Mouse (Mus musculus): Measurements from ENCODE around the gene Hist1h4m.
"Not testable (repeated sequence)": the region's sequence is repeated elsewhere in the genome, so short reads cannot be mapped to it uniquely, and the experiment has no call there.

Gene Hist1h4m

DNA sequence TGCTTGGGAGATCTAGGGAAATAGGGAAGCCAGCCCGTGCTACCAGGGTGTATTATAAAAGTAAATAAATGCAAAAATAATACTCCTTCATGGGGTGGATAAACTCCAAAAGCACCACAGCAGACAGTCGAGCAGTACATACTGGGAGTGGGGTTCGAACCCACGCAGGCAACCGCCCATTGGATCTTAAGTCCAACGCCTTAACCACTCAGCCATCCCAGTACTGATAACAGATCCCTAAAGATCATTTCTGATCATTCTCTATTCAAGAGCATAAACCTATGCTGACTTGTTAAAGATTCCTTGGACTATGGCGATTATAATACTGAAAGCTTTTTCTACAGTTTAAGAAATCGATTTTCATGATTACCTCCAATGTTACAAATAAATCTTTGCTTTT lies 36.3 kb downstream of the Hist1h4m start:
- no peaks in the 10 kb centered on the region for H3K36me3 ChIP-seq (ENCODE audit: insufficient read depth, low read length)
- no peaks in the 10 kb centered on the region for H3K9me3 ChIP-seq (ENCODE audit: low read length)
- no peak for TF ChIP-seq NANOG (IDR thresholded peaks at IDR 0.05; ENCODE audit: borderline replicate concordance, low read length)
- no peak for TF ChIP-seq CTCF (conservative IDR thresholded peaks at IDR 0.05; ENCODE audit: low read length)
- TF ChIP-seq POU5F1 (IDR thresholded peaks at IDR 0.05; ENCODE audit: borderline replicate concordance, low read length): no peak
- H3K27me3 ChIP-seq (ENCODE audit: insufficient read depth, low read length): no peaks in the 10 kb centered on the region
- H3K4me3 ChIP-seq (replicated peaks; ENCODE audit: low read length): no peak overlapping the region
- peaks cover 26% of the 10 kb centered on the region for H3K4me1 ChIP-seq (replicated peaks; ENCODE audit: low read depth, low read length)

- H3K9me3 ChIP-seq (ENCODE audit: low read length): not testable (repeated sequence)
- H3K4me1 ChIP-seq (replicated peaks; ENCODE audit: low read depth, low read length): peaks cover 47% of the 10 kb centered on the region
- TF ChIP-seq NANOG (IDR thresholded peaks at IDR 0.05; ENCODE audit: borderline replicate concordance, low read length): peak; percentile 51; the same call in 1 of the 2 replicates
Observed at GRCm38 (mm10) chr13:21850696-21851095, 39.1 kb downstream of the Hist1h4m start.

DNA sequence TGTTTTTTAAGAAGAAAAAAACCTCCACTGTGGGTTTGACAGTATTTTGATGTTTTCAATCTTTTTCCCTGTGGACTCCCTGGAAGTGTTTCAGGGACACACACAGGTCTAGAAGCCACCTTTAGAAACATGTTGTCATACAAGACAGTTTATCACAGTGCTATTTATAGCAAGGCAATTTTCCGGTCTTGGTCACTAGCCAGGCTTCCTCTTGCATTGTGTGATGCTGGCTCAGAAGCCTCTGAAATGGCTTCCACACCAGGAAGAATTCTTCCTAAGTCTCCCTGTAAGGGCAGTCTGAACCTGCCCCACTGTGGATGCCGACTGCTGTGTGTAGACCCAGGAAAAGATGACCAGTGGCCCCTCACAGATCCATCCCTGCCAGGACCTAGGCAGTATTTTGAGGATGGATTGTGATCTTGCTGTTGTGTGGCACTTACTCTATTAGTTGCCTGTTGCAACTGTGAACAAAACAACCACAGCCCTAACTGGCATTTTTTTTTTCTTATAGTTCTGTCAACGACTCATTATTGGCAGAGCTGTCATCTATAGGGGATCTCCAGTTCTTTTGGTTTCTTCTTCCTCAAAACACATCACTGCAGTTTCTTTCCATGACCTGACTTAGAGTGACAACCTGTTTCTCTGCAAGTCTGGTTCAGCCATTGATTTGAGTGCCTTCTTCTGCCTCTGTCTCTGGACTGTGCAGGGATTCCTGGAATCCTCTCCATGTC lies 40.8 kb downstream of the Hist1h4m start:
- Histone ChIP-seq H3K27me3 (ENCODE audit: insufficient read depth, low read length) (no peaks in the 10 kb centered on the region), H3K9me3 (ENCODE audit: low read length) (no peaks in the 10 kb centered on the region), H3K36me3 (ENCODE audit: insufficient read depth, low read length) (no peaks in the 10 kb centered on the region), H3K4me3 (replicated peaks; ENCODE audit: low read length) (no peak overlapping the region), H3K4me1 (replicated peaks; ENCODE audit: low read depth, low read length) (peaks cover 59% of the 10 kb centered on the region)
- TF ChIP-seq NANOG (IDR thresholded peaks at IDR 0.05; ENCODE audit: borderline replicate concordance, low read length) (no peak), CTCF (conservative IDR thresholded peaks at IDR 0.05; ENCODE audit: low read length) (no peak), POU5F1 (IDR thresholded peaks at IDR 0.05; ENCODE audit: borderline replicate concordance, low read length) (no peak)

More at GRCm38 (mm10) chr13:21850696-21851095, 39.1 kb downstream of the Hist1h4m start:
- H3K27me3 ChIP-seq (ENCODE audit: insufficient read depth, low read length); H3K36me3 ChIP-seq (ENCODE audit: insufficient read depth, low read length); H3K4me3 ChIP-seq (replicated peaks; ENCODE audit: low read length): not testable (repeated sequence)

- H3K4me3 ChIP-seq (replicated peaks; ENCODE audit: low read length): peak overlapping the region; percentile 89
- no peaks in the 10 kb centered on the region for H3K27me3 ChIP-seq (ENCODE audit: insufficient read depth, low read length)
- peaks cover 82% of the 10 kb centered on the region for H3K4me1 ChIP-seq (replicated peaks; ENCODE audit: low read depth, low read length)
- no peaks in the 10 kb centered on the region for H3K9me3 ChIP-seq (ENCODE audit: low read length)
- no peaks in the 10 kb centered on the region for H3K36me3 ChIP-seq (ENCODE audit: insufficient read depth, low read length)
- no peak for TF ChIP-seq CTCF (conservative IDR thresholded peaks at IDR 0.05; ENCODE audit: low read length)
- no peak for TF ChIP-seq NANOG (IDR thresholded peaks at IDR 0.05; ENCODE audit: borderline replicate concordance, low read length)
- TF ChIP-seq POU5F1 (IDR thresholded peaks at IDR 0.05; ENCODE audit: borderline replicate concordance, low read length): no peak
Observed at GRCm38 (mm10) chr13:21855146-21855545, 43.6 kb downstream of the Hist1h4m start.

DNA sequence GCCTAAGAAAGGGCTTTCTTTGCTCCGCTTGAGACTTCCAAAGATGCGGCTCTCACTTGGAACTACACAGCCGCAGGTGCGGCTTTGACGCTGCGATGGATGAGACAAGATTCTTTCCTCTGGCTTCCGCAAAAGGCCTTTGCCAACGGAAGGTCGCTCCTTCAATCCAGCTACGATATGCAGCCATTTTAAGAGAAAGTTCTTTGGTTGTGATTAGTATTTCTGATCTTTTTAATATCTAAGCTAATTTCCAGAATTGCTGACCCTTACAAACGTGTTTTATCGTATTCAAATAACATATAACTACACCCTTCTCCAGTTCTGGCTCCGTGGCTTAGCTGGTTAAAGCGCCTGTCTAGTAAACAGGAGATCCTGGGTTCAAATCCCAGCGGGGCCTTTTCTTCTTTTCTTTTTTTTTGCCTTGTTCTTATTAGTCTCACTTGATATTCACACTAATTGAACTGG lies 44.2 kb downstream of the Hist1h4m start:
- TF ChIP-seq NANOG (IDR thresholded peaks at IDR 0.05; ENCODE audit: borderline replicate concordance, low read length) (no peak), CTCF (conservative IDR thresholded peaks at IDR 0.05; ENCODE audit: low read length) (no peak), POU5F1 (IDR thresholded peaks at IDR 0.05; ENCODE audit: borderline replicate concordance, low read length) (no peak)
- Histone ChIP-seq H3K4me3 (replicated peaks; ENCODE audit: low read length) (peak overlapping the region; percentile 89), H3K9me3 (ENCODE audit: low read length) (no peaks in the 10 kb centered on the region)

GRCm38 (mm10) chr13:21861608-21862007 lies 50.1 kb downstream of the Hist1h4m start:
- H3K36me3 ChIP-seq (ENCODE audit: insufficient read depth, low read length): no peaks in the 10 kb centered on the region
- H3K4me1 ChIP-seq (replicated peaks; ENCODE audit: low read depth, low read length): peaks cover 87% of the 10 kb centered on the region
- TF ChIP-seq POU5F1 (IDR thresholded peaks at IDR 0.05; ENCODE audit: borderline replicate concordance, low read length): no peak
- no peak for TF ChIP-seq CTCF (conservative IDR thresholded peaks at IDR 0.05; ENCODE audit: low read length)
- TF ChIP-seq NANOG (IDR thresholded peaks at IDR 0.05; ENCODE audit: borderline replicate concordance, low read length): no peak
- no peaks in the 10 kb centered on the region for H3K27me3 ChIP-seq (ENCODE audit: insufficient read depth, low read length)
- H3K4me3 ChIP-seq (replicated peaks; ENCODE audit: low read length): no peak overlapping the region
- no peaks in the 10 kb centered on the region for H3K9me3 ChIP-seq (ENCODE audit: low read length)

More for the DNA sequence above, 44.2 kb downstream of the Hist1h4m start:
- Histone ChIP-seq H3K4me1 (replicated peaks; ENCODE audit: low read depth, low read length) (peaks cover 82% of the 10 kb centered on the region), H3K36me3 (ENCODE audit: insufficient read depth, low read length) (no peaks in the 10 kb centered on the region), H3K27me3 (ENCODE audit: insufficient read depth, low read length) (no peaks in the 10 kb centered on the region)
